Mouse (Mus musculus) lung, embryonic 15.5 days (tissue): ENCODE measurements around the gene Ptprj. TPM values are rescaled to one million over a fixed set of nuclear protein-coding genes. Genes with fewer than 3 reads are reported as not detected.
"Not testable (repeated sequence)": the region's sequence is repeated elsewhere in the genome, so short reads cannot be mapped to it uniquely, and the experiment has no call there.

Source experiments
- ATAC-seq: fragments of 200-750 bp; cut with Nextera tagmentation; 2 replicates; pipeline ENCODE4 v1.8.0; 2017; ENCODE audit warnings: moderate number of reproducible peaks, borderline replicate concordance; ENCODE audit not compliant: low FRiP score, low TSS enrichment; ENCODE audit errors: extremely low read depth
- H3K27ac ChIP-seq: fragments of 300-500 bp; sonication (generic); 2 replicates; pipeline ENCODE4 v1.5.1; 2015; ENCODE audit warnings: moderate library complexity, mild to moderate bottlenecking, inconsistent platforms
- H3K27me3 ChIP-seq: fragments of 300-500 bp; sonication (generic); 2 replicates; pipeline ENCODE4 v1.6.1; 2015; ENCODE audit warnings: inconsistent platforms
- H3K36me3 ChIP-seq: fragments of 300-500 bp; sonication (generic); 2 replicates; pipeline ENCODE4 v1.6.1; 2015; ENCODE audit warnings: inconsistent platforms
- H3K4me1 ChIP-seq: fragments of 300-500 bp; sonication (generic); 2 replicates; pipeline ENCODE4 v1.6.1; 2015; ENCODE audit warnings: inconsistent platforms
- H3K4me2 ChIP-seq: fragments of 300-500 bp; sonication (generic); 2 replicates; pipeline ENCODE4 v1.6.1; 2015; ENCODE audit warnings: inconsistent platforms, mild to moderate bottlenecking, moderate library complexity
- H3K4me3 ChIP-seq: fragments of 300-500 bp; sonication (generic); 2 replicates; pipeline ENCODE4 v1.5.1; 2015; ENCODE audit warnings: mild to moderate bottlenecking, inconsistent platforms
- H3K9ac ChIP-seq: fragments of 300-500 bp; sonication (generic); 2 replicates; pipeline ENCODE4 v1.6.1; 2015; ENCODE audit warnings: inconsistent platforms
- H3K9me3 ChIP-seq: fragments of 300-500 bp; sonication (generic); 2 replicates; pipeline ENCODE4 v1.6.1; 2016; ENCODE audit warnings: inconsistent platforms
- WGBS: fragments of 180-500 bp; shearing (Covaris S2); methylation state at CpG from one replicate; pipeline ENCODE4 v1.1.7; 2015; 5-methylcytosine and 5-hydroxymethylcytosine counted together
- polyA plus RNA-seq: library from polyadenylated mRNA; unstranded; fragments of >200 nt; fragmentation: Nextera tagmentation; extraction: Ambion mirVana; gene quantifications from 2 replicates; pipeline ENCODE4 v1.2.1, GENCODE M21; 2015

Ptprj gene
- polyA plus RNA-seq, 1 experiment from 2014 or later = 3.4 TPM

GRCm38 (mm10) chr2:90422282-90422681 is 158.2 kb downstream of the Ptprj start:
- H3K9me3 ChIP-seq, H3K4me3 ChIP-seq, H3K4me2 ChIP-seq, H3K4me1 ChIP-seq, ATAC-seq, H3K9ac ChIP-seq, H3K27me3 ChIP-seq, H3K27ac ChIP-seq, H3K36me3 ChIP-seq: not testable (repeated sequence)
- WGBS = 79% methylated on average over 6 of the region's 6 CpGs

DNA sequence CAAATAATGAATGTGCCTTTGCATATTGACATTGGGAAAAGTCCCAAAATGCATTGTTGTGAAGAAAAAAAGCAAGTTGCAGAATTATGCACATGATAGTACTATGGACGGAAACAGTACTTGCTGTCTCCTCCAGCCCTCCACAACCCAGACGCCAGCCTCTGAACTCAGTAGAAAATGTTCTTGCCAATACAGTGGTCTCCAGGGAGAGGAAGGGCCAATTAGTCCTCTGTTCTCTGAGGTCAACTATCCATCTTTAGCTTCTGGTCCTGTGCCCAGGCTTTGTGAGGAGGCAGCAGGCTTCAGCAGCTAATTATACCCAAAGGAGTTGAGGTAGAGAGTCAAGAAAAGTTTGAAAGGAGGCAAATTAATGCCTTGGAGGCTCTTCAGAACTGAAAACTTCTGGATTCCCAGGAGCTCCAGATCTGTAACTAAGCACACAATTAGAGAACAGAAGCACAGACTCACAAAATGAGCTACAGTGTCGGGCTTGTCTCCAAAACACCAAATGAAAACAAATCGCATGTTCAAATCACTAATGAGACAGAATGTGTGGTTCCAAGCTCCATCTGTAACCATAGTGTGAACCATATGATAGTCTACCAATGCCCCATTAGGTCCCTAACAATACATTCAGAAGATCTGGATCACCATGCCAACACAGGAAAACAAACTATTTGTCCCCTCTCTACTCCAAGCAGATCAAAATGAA is 166.2 kb downstream of the Ptprj start:
- not testable (repeated sequence) for H3K27ac ChIP-seq, ATAC-seq, H3K36me3 ChIP-seq, H3K27me3 ChIP-seq, H3K4me2 ChIP-seq, H3K4me1 ChIP-seq, H3K9ac ChIP-seq, H3K4me3 ChIP-seq, H3K9me3 ChIP-seq
- 68% methylated on average over 4 of the region's 4 CpGs for WGBS

- not testable (repeated sequence) for H3K9me3 ChIP-seq, H3K9ac ChIP-seq, H3K4me1 ChIP-seq, H3K27ac ChIP-seq, H3K4me3 ChIP-seq, H3K27me3 ChIP-seq, ATAC-seq, H3K4me2 ChIP-seq, H3K36me3 ChIP-seq
- 72% methylated on average over 5 of the region's 7 CpGs for WGBS
Observed at GRCm38 (mm10) chr2:90398633-90399107, 181.8 kb downstream of the Ptprj start, which contains the start of gene Olfr1274-ps. Gene Olfr1274-ps (plus strand): TSS chr2:90398683.

Other genes starting within 250 kb of the Ptprj start
- not detected in 2 replicates for gene Olfr1274-ps, start 182.0 kb downstream of the Ptprj start, polyA plus RNA-seq
- 45.0 and 52.5 TPM in 2 replicates for gene Nup160, start 96.6 kb upstream of the Ptprj start, polyA plus RNA-seq
- 77.6 and 89.0 TPM in 2 replicates for gene Fnbp4, start 164.7 kb upstream of the Ptprj start, polyA plus RNA-seq
- 1.2 and 1.5 TPM in 2 replicates for gene Agbl2, start 202.1 kb upstream of the Ptprj start, polyA plus RNA-seq